In genomic region chrX:160153147-160153815, GRCm38 (mm10) we compare ENCODE assay signal across 9 mouse cellular contexts. TPM values are rescaled to one million over a fixed set of nuclear protein-coding genes. Genes with fewer than 3 reads are reported as not detected.
DNase-seq lines count a peak whose midpoint lies in the region; ATAC-seq and TF ChIP-seq lines count a peak whose summit lies in the region.
"Had no signal": no experiment of that assay in that cellular context is flagged by ENCODE, and none has a peak within 500 bp of the region (broad histone marks: within the 10 kb centered on the region; RNA-seq: fewer than 3 reads in every experiment).

No protein-coding gene starts in this region.

- H3K27me3 ChIP-seq in kidney, adult 2 months (replicated peaks; ENCODE audit: control insufficient read depth, insufficient read depth, low read length): no peaks in the 10 kb centered on the region
- no peaks in the 10 kb centered on the region for H3K27me3 ChIP-seq in Patski

- TF ChIP-seq CTCF in kidney, adult 2 months (conservative IDR thresholded peaks at IDR 0.05; ENCODE audit: insufficient read depth, insufficient read length, low read depth, low read length): no peak
- TF ChIP-seq CTCF in lung, adult 2 months (IDR thresholded peaks at IDR 0.05; ENCODE audit: insufficient read depth, low read length): no peak
- TF ChIP-seq CTCF in Patski (IDR thresholded peaks at IDR 0.05): peak; percentile 68

- peak; percentile 69 for ATAC-seq in Patski

- no peak overlapping the region for H3K27ac ChIP-seq in kidney, adult 2 months (ENCODE audit: insufficient read depth, low read depth, low read length)

- POLR2A ChIA-PET in Patski (lab: Charles Lee): no interaction called here

- no peak for TF ChIP-seq POLR2A in kidney, adult 2 months (IDR thresholded peaks at IDR 0.05; ENCODE audit: low read depth, low read length)
- no peak for TF ChIP-seq POLR2A in lung, adult 2 months (IDR thresholded peaks at IDR 0.05; ENCODE audit: borderline replicate concordance, extremely low read depth, low read depth, low read length)

- no peak overlapping the region for H3K4me3 ChIP-seq in kidney, adult 2 months (ENCODE audit: insufficient read depth, low read depth, low read length)
- H3K4me3 ChIP-seq in lung, adult 2 months (replicated peaks; ENCODE audit: extremely low read depth, low read depth, low read length): no peak overlapping the region

- CTCF ChIA-PET in Patski (lab: Charles Lee): interaction anchor here (1.1 kb wide), 1 partner anchor 16 kb away, joined by 3 read pairs; no protein-coding TSS in a partner anchor

- H3K4me1 ChIP-seq in kidney, adult 2 months (ENCODE audit: control insufficient read depth, insufficient read depth, low read length): no peaks in the 10 kb centered on the region
- no peaks in the 10 kb centered on the region for H3K4me1 ChIP-seq in lung, adult 2 months (ENCODE audit: control insufficient read depth, insufficient read depth, low read length)

- DNase-seq in kidney, adult 2 months: peak; percentile 16
- no peak for DNase-seq in kidney, adult 18-20 months
- DNase-seq in lung, postnatal 36 days: peak; percentile 21
- DNase-seq in lung, adult 2 months: no peak
- no peak for DNase-seq in Patski (ENCODE audit: low read depth, low spot score)
- peak; percentile 26 for DNase-seq in mesoderm, embryonic 11.5 days (ENCODE audit: low read depth, low spot score)
- DNase-seq in urinary bladder, adult 2 months (ENCODE audit: low spot score): no peak
- DNase-seq: liver; thymus, postnatal 25 days had no signal

- in situ Hi-C loops in Patski (cut with MboI; ENCODE audit: low pct_unique_long_range_greater_than_20kb): loop anchor here (5.0 to 25.0 kb wide), 2 partner anchors 334 to 879 kb away; no protein-coding TSS in a partner anchor

- H3K36me3 ChIP-seq in kidney, adult 2 months (ENCODE audit: control insufficient read depth, insufficient read depth, low read length): no peaks in the 10 kb centered on the region

- 47% methylated on average over 4 of the region's 4 CpGs for whole genome bisulfite sequencing in kidney, adult 2 months
- WGBS in lung, adult 2 months: 50% methylated on average over 4 of the region's 4 CpGs

RNA-seq across cellular contexts. Expression of gene Pdha1, which starts 15.1 kb away (rescaled TPM):
- 194 and 250 TPM in 2 replicates for polyA plus RNA-seq in kidney, adult 2 months (2012; rRNA removed)
- 37.2 and 62.8 TPM in 2 replicates for polyA plus RNA-seq in lung, adult 2 months (2012; rRNA removed)
- 240 TPM for polyA plus RNA-seq in Patski (2021)
- 168 and 173 TPM in 2 replicates for polyA plus RNA-seq in urinary bladder, adult 2 months (2012; rRNA removed)

Comparison
In these comparisons a context has a peak if more than half of its experiments do, and no peak if none do; other contexts are left out.
1. DNase-seq: peak in kidney, adult 2 months (single experiment), lung, postnatal 36 days (single experiment) and mesoderm, embryonic 11.5 days (single experiment); none in kidney, adult 18-20 months (single experiment), lung, adult 2 months (single experiment), Patski (single experiment) and urinary bladder, adult 2 months (single experiment).